Mouse (Mus musculus) hindbrain, embryonic 16.5 days (tissue): ENCODE measurements around the gene Pbx4. TPM values are rescaled to one million over a fixed set of nuclear protein-coding genes. Genes with fewer than 3 reads are reported as not detected.
A peak's percentile ranks its signal among the peaks of the same experiment; 100 is the strongest.

ENCODE experiments used
- ATAC-seq: fragments of 200-750 bp; cut with Nextera tagmentation; 2 replicates; pipeline ENCODE4 v1.8.0; 2017; ENCODE audit warnings: moderate TSS enrichment, moderate library complexity
- H3K27ac ChIP-seq: fragments of 300-500 bp; sonication (generic); 2 replicates; pipeline ENCODE4 v1.5.1; 2014; ENCODE audit warnings: low read depth, mild to moderate bottlenecking, control low read depth, low read length, moderate library complexity
- H3K27me3 ChIP-seq: fragments of 300-500 bp; sonication (generic); replicated peaks from 2 replicates; pipeline ENCODE4 v1.6.1; 2014; ENCODE audit warnings: low read length; ENCODE audit not compliant: control insufficient read depth, insufficient read depth
- H3K36me3 ChIP-seq: fragments of 300-500 bp; sonication (generic); 2 replicates; pipeline ENCODE4 v1.6.1; 2014; ENCODE audit warnings: mild to moderate bottlenecking, low read length, moderate library complexity, mixed read lengths; ENCODE audit not compliant: control insufficient read depth, insufficient read depth
- H3K4me1 ChIP-seq: fragments of 300-500 bp; sonication (generic); 2 replicates; pipeline ENCODE4 v1.6.1; 2014; ENCODE audit warnings: low read depth, low read length; ENCODE audit not compliant: control insufficient read depth, insufficient read depth
- H3K4me2 ChIP-seq: fragments of 300-500 bp; sonication (generic); 2 replicates; pipeline ENCODE4 v1.6.1; 2014; ENCODE audit warnings: mild to moderate bottlenecking, low read length, control low read depth, moderate library complexity
- H3K4me3 ChIP-seq: fragments of 300-500 bp; sonication (generic); 2 replicates; pipeline ENCODE4 v1.5.1; 2014; ENCODE audit warnings: mild to moderate bottlenecking, low read length, control low read depth, moderate library complexity
- H3K9ac ChIP-seq: fragments of 300-500 bp; sonication (generic); 2 replicates; pipeline ENCODE4 v1.6.1; 2014; ENCODE audit warnings: low read depth, mild to moderate bottlenecking, control low read depth, low read length, moderate library complexity
- H3K9me3 ChIP-seq: fragments of 300-500 bp; sonication (generic); 2 replicates; pipeline ENCODE4 v1.6.1; 2014; ENCODE audit warnings: mild to moderate bottlenecking, low read length, moderate library complexity; ENCODE audit not compliant: control insufficient read depth
- WGBS: fragments of 180-500 bp; shearing (Covaris S2); extraction: QIAGEN DNeasy Blood & Tissue Kit; methylation state at CpG from one replicate; pipeline ENCODE4 v1.1.7; 2014; 5-methylcytosine and 5-hydroxymethylcytosine counted together
- polyA plus RNA-seq: library from polyadenylated mRNA; unstranded; fragments of >200 nt; fragmentation: Nextera tagmentation; extraction: Ambion mirVana; gene quantifications from 2 replicates; pipeline ENCODE4 v1.2.1, GENCODE M21; 2015

Gene Pbx4
- polyA plus RNA-seq, 1 experiment from 2014 or later: 60.5 TPM

GRCm38 (mm10) chr8:69882833-69883600, 50.7 kb downstream of the Pbx4 start:
- H3K4me1 ChIP-seq: peaks cover 23% of the 10 kb centered on the region
- H3K9ac ChIP-seq: no peak overlapping the region
- peak overlapping the region; percentile 56 for H3K4me2 ChIP-seq
- 12% methylated on average over 50 of the region's 52 CpGs for WGBS
- no peak overlapping the region for H3K27ac ChIP-seq
- no peak for ATAC-seq
- H3K27me3 ChIP-seq: peaks cover 85% of the 10 kb centered on the region
- peak overlapping the region; percentile 47 for H3K4me3 ChIP-seq
- H3K36me3 ChIP-seq: no peaks in the 10 kb centered on the region
- H3K9me3 ChIP-seq: no peaks in the 10 kb centered on the region; the same call in 1 of the 2 replicates

GRCm38 (mm10) chr8:69884141-69884540, 51.9 kb downstream of the Pbx4 start:
- Histone ChIP-seq H3K36me3 (no peaks in the 10 kb centered on the region), H3K9ac (no peak overlapping the region), H3K4me1 (peaks cover 31% of the 10 kb centered on the region), H3K9me3 (no peaks in the 10 kb centered on the region; the same call in 1 of the 2 replicates), H3K4me3 (no peak overlapping the region), H3K4me2 (no peak overlapping the region), H3K27ac (no peak overlapping the region), H3K27me3 (peaks cover 92% of the 10 kb centered on the region)
- WGBS: 58% methylated on average over 13 of the region's 13 CpGs
- no peak for ATAC-seq

- Histone ChIP-seq H3K27me3 (peaks cover 71% of the 10 kb centered on the region), H3K27ac (no peak within 1 kb of the TSS), H3K4me3 (peak within 1 kb of the TSS; percentile 29), H3K4me2 (peak within 1 kb of the TSS; percentile 50), H3K9me3 (no peaks in the 10 kb centered on the region), H3K9ac (peak within 1 kb of the TSS; percentile 31), H3K4me1 (peaks cover 27% of the 10 kb centered on the region), H3K36me3 (no peaks in the 10 kb centered on the region)
- 3% methylated on average over 54 of the region's 60 CpGs for WGBS
- no peak for ATAC-seq
Observed at GRCm38 (mm10) chr8:69887289-69888243, 55.3 kb downstream of the Pbx4 start, which contains the start of gene Cilp2. Cilp2 (minus strand) TSS chr8:69887687.

- H3K36me3 ChIP-seq: no peaks in the 10 kb centered on the region
- H3K4me3 ChIP-seq: peak overlapping the region; percentile 29
- H3K4me1 ChIP-seq: peaks cover 27% of the 10 kb centered on the region
- peaks cover 63% of the 10 kb centered on the region for H3K27me3 ChIP-seq
- 7% methylated on average over 24 of the region's 24 CpGs for WGBS
- H3K9ac ChIP-seq: no peak overlapping the region
- peak overlapping the region; percentile 50 for H3K4me2 ChIP-seq
- no peak for ATAC-seq
- H3K27ac ChIP-seq: no peak overlapping the region
- no peaks in the 10 kb centered on the region for H3K9me3 ChIP-seq
Observed at GRCm38 (mm10) chr8:69888244-69888866, 56.1 kb downstream of the Pbx4 start.

GRCm38 (mm10) chr8:69888902-69889301, 56.6 kb downstream of the Pbx4 start:
- ATAC-seq: peak; percentile 5; the same call in 1 of the 2 replicates
- WGBS: 2% methylated on average over 26 of the region's 32 CpGs
- Histone ChIP-seq H3K4me3 (peak overlapping the region; percentile 29), H3K4me1 (peaks cover 27% of the 10 kb centered on the region), H3K4me2 (peak overlapping the region; percentile 50), H3K9ac (no peak overlapping the region), H3K27me3 (peaks cover 58% of the 10 kb centered on the region), H3K9me3 (no peaks in the 10 kb centered on the region), H3K27ac (no peak overlapping the region), H3K36me3 (no peaks in the 10 kb centered on the region)

- ATAC-seq: no peak
Observed at GRCm38 (mm10) chr8:69890813-69891241, 58.5 kb downstream of the Pbx4 start.

GRCm38 (mm10) chr8:69893863-69894262, 61.6 kb downstream of the Pbx4 start:
- no peaks in the 10 kb centered on the region for H3K9me3 ChIP-seq
- no peak overlapping the region for H3K9ac ChIP-seq
- H3K4me3 ChIP-seq: no peak overlapping the region
- H3K4me1 ChIP-seq: peaks cover 13% of the 10 kb centered on the region
- H3K27me3 ChIP-seq: peaks cover 11% of the 10 kb centered on the region
- H3K36me3 ChIP-seq: no peaks in the 10 kb centered on the region
- no peak for ATAC-seq
- H3K4me2 ChIP-seq: no peak overlapping the region
- H3K27ac ChIP-seq: no peak overlapping the region
- WGBS: 29% methylated on average over 17 of the region's 17 CpGs

More at GRCm38 (mm10) chr8:69890813-69891241, 58.5 kb downstream of the Pbx4 start:
- H3K36me3 ChIP-seq: no peaks in the 10 kb centered on the region
- peaks cover 29% of the 10 kb centered on the region for H3K4me1 ChIP-seq
- H3K9me3 ChIP-seq: no peaks in the 10 kb centered on the region
- peak overlapping the region; percentile 5; the same call in 1 of the 2 replicates for H3K4me2 ChIP-seq
- no peak overlapping the region for H3K27ac ChIP-seq
- H3K27me3 ChIP-seq: peaks cover 39% of the 10 kb centered on the region
- no peak overlapping the region for H3K9ac ChIP-seq
- no peak overlapping the region for H3K4me3 ChIP-seq
- WGBS: 37% methylated on average over 19 of the region's 19 CpGs

GRCm38 (mm10) chr8:69894836-69895332, 62.6 kb downstream of the Pbx4 start:
- H3K27me3 ChIP-seq: peaks cover 6% of the 10 kb centered on the region
- H3K4me1 ChIP-seq: peaks cover 18% of the 10 kb centered on the region
- H3K9ac ChIP-seq: no peak overlapping the region
- H3K27ac ChIP-seq: no peak overlapping the region
- H3K4me2 ChIP-seq: no peak overlapping the region
- no peak for ATAC-seq
- no peaks in the 10 kb centered on the region for H3K36me3 ChIP-seq
- no peak overlapping the region for H3K4me3 ChIP-seq
- no peaks in the 10 kb centered on the region for H3K9me3 ChIP-seq
- 50% methylated on average over 6 of the region's 6 CpGs for WGBS
